Mouse (Mus musculus): ENCODE data around the gene Tfap2c. TPM values are rescaled to one million over a fixed set of nuclear protein-coding genes. Genes with fewer than 3 reads are reported as not detected.

Gene Tfap2c
- total RNA-seq, 2 experiments from 2014 or later: not detected

DNA sequence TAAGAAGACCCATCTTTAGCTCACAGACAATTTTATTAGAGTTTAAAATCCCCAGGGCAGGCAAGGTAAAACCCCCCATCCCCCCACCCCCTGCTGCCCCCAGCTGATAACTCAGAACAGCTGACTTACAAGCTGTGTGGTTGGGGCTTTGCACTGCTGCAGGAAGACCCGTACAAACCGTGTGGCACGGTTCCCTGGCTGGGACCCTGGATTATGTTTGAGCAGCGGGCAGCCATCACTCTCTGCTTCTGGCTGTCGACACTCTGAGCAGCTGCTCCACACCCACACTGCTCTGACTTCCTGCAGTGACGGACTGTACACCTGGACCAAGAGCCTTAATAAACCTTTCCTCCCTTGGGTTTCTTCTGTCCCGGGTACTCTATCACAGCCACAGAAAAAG lies 56.2 kb downstream of the Tfap2c start:
- ATAC-seq (replicated peaks; ENCODE audit: low FRiP score, poor library complexity, severe bottlenecking): no peak

DNA sequence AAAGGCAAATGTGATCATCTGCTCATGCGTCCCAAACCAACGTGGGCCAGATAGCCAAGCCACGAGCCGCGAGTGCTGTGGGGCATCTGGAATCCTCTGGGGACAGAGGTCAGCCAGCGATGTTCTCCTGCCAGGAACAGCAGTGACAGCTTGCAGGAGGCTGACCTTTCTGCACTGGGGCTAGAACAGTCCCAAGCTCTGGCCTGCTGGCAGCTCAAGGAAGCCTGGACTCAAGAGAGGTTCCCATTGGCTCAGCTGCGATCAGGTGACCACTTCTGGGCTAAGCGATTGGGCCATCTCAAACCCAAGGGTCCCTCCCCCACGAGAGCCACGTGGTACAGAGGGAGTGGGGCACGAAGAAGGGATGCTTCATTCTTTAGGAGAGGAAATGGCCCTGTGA lies 58.3 kb downstream of the Tfap2c start:
- no peak for ATAC-seq (replicated peaks; ENCODE audit: low FRiP score, poor library complexity, severe bottlenecking)

Other genes starting within 250 kb of the Tfap2c start
- gene Fam210b, start 204.0 kb upstream of the Tfap2c start, total RNA-seq (2015; ENCODE audit: low replicate concordance): 93.3 and 105 TPM in 2 replicates
- gene Fam210b, start 204.0 kb upstream of the Tfap2c start, total RNA-seq (2017; ENCODE audit: low replicate concordance): 66.6 and 77.2 TPM in 2 replicates
- gene Aurka, start 179.1 kb upstream of the Tfap2c start, total RNA-seq (2015; ENCODE audit: low replicate concordance): 198 and 222 TPM in 2 replicates
- 219 and 316 TPM in 2 replicates for gene Aurka, start 179.1 kb upstream of the Tfap2c start, total RNA-seq (2017; ENCODE audit: low replicate concordance)
- gene Cstf1, start 178.9 kb upstream of the Tfap2c start, total RNA-seq (2015; ENCODE audit: low replicate concordance): 14.1 and 21.4 TPM in 2 replicates
- gene Cstf1, start 178.9 kb upstream of the Tfap2c start, total RNA-seq (2017; ENCODE audit: low replicate concordance): 17.1 and 42.2 TPM in 2 replicates
- not detected in 2 replicates for gene Cass4, start 155.8 kb upstream of the Tfap2c start, total RNA-seq (2015; ENCODE audit: low replicate concordance)
- 0.77 TPM in 1 of 2 replicates, not detected in the other for gene Cass4, start 155.8 kb upstream of the Tfap2c start, total RNA-seq (2017; ENCODE audit: low replicate concordance)
- 22.7 and 24.7 TPM in 2 replicates for gene Rtf2, start 109.0 kb upstream of the Tfap2c start, total RNA-seq (2015; ENCODE audit: low replicate concordance)
- 47.1 and 74.4 TPM in 2 replicates for gene Rtf2, start 109.0 kb upstream of the Tfap2c start, total RNA-seq (2017; ENCODE audit: low replicate concordance)
- gene Gcnt7, start 91.0 kb upstream of the Tfap2c start, total RNA-seq (2015; ENCODE audit: low replicate concordance): not detected in 2 replicates
- gene Gcnt7, start 91.0 kb upstream of the Tfap2c start, total RNA-seq (2017; ENCODE audit: low replicate concordance): not detected in 2 replicates
- gene Fam209, start 77.1 kb upstream of the Tfap2c start, total RNA-seq (2015; ENCODE audit: low replicate concordance): not detected in 2 replicates
- 1.8 and 3.9 TPM in 2 replicates for gene Fam209, start 77.1 kb upstream of the Tfap2c start, total RNA-seq (2017; ENCODE audit: low replicate concordance)